Mouse (Mus musculus) stomach, embryonic 15.5 days (tissue): ENCODE results near the gene Fhad1. TPM values are rescaled to one million over a fixed set of nuclear protein-coding genes. Genes with fewer than 3 reads are reported as not detected.

Experiments used
- ATAC-seq: fragments of 200-750 bp; cut with Nextera tagmentation; 2 replicates; pipeline ENCODE4 v1.8.0; 2017; ENCODE audit warnings: low read depth, moderate number of reproducible peaks, moderate TSS enrichment; ENCODE audit not compliant: insufficient read depth, low FRiP score
- H3K27ac ChIP-seq: fragments of 300-500 bp; sonication (generic); 2 replicates; pipeline ENCODE4 v1.5.1; 2015; ENCODE audit warnings: mild to moderate bottlenecking, inconsistent platforms
- H3K27me3 ChIP-seq: fragments of 300-500 bp; sonication (generic); replicated peaks from 2 replicates; pipeline ENCODE4 v1.6.1; 2015; ENCODE audit warnings: inconsistent platforms
- H3K36me3 ChIP-seq: fragments of 300-500 bp; sonication (generic); 2 replicates; pipeline ENCODE4 v1.6.1; 2015; ENCODE audit warnings: inconsistent platforms
- H3K4me1 ChIP-seq: fragments of 300-500 bp; sonication (generic); 2 replicates; pipeline ENCODE4 v1.6.1; 2015; ENCODE audit warnings: inconsistent platforms
- H3K4me2 ChIP-seq: fragments of 300-500 bp; sonication (generic); 2 replicates; pipeline ENCODE4 v1.6.1; 2015; ENCODE audit warnings: mild to moderate bottlenecking, inconsistent platforms
- H3K4me3 ChIP-seq: fragments of 300-500 bp; sonication (generic); replicated peaks from 2 replicates; pipeline ENCODE4 v1.5.1; 2015; ENCODE audit warnings: inconsistent platforms
- H3K9ac ChIP-seq: fragments of 300-500 bp; sonication (generic); 2 replicates; pipeline ENCODE4 v1.6.1; 2015; ENCODE audit warnings: inconsistent platforms
- H3K9me3 ChIP-seq: fragments of 300-500 bp; sonication (generic); 2 replicates; pipeline ENCODE4 v1.6.1; 2016; ENCODE audit warnings: inconsistent platforms
- WGBS: fragments of 180-500 bp; shearing (Covaris S2); methylation state at CpG from one replicate; pipeline ENCODE4 v1.1.7; 2015; 5-methylcytosine and 5-hydroxymethylcytosine counted together
- polyA plus RNA-seq: library from polyadenylated mRNA; unstranded; fragments of >200 nt; fragmentation: Nextera tagmentation; extraction: Ambion mirVana; gene quantifications from 2 replicates; pipeline ENCODE4 v1.2.1, GENCODE M21; 2015

The Fhad1 gene
- polyA plus RNA-seq: 2.0 and 2.7 TPM in 2 replicates

- H3K27ac ChIP-seq: peak within 1 kb of the TSS; percentile 46; the same call in 1 of the 2 replicates
- WGBS: under 1% methylated on average over 44 of the region's 46 CpGs
- ATAC-seq: peak; percentile 80
Observed at GRCm38 (mm10) chr4:142014659-142015608, at the start of gene Fhad1. TSS of gene Fhad1 (minus strand) at chr4:142015082.

GRCm38 (mm10) chr4:142063057-142063534 lies 48.2 kb upstream of the Fhad1 start:
- ATAC-seq: peak; percentile 70
- H3K9ac ChIP-seq: no peak overlapping the region

More at GRCm38 (mm10) chr4:142014659-142015608, at the start of gene Fhad1:
- no peak within 1 kb of the TSS for H3K9ac ChIP-seq
- peaks cover 19% of the 10 kb centered on the region for H3K4me1 ChIP-seq
- 0 out of 2 replicates have a peak, but pooled peaks cover 4% of the 10 kb centered on the region for H3K27me3 ChIP-seq
- peak within 1 kb of the TSS; percentile 39 for H3K4me3 ChIP-seq
- H3K9me3 ChIP-seq: no peaks in the 10 kb centered on the region
- H3K4me2 ChIP-seq: peak within 1 kb of the TSS; percentile 73
- H3K36me3 ChIP-seq: no peaks in the 10 kb centered on the region

DNA sequence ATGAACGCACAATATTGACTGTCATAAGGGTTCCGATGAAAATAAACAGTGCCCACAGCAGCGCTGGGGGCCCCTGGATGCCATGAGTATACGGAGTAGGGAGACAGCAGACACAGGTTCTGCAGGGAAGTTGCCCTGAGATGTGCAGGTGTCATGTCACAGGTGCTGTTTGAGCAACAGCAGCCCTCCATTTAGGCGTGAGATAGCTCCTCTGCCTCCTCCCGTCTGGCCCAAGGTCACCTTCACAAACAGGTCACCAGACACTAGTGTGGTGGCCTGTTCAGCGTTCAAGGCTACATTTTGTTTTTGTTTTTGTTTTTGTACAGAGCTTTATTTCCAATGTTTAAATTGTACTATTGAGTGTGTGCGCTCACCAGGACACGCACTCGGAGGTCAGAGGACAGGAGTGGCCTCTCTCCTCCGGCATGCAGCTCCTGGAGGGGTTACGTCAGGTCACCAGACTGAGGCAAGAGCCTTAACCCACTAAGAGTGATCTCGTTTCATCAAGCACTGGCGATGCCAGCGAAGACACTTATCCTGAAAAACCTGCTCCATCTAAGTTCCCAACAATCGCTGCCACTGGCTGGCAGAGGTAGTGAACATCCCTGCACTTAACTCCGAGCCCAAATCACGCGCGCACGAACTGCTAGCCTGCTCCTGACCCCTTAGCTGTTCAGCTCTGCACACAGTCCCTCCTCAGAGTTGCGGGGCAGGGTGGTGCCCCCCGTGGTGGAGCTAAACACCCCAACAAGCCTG lies 46.8 kb upstream of the Fhad1 start:
- no peak overlapping the region for H3K4me2 ChIP-seq
- WGBS: 71% methylated on average over 23 of the region's 23 CpGs
- no peaks in the 10 kb centered on the region for H3K9me3 ChIP-seq
- no peak for ATAC-seq
- no peak overlapping the region for H3K4me3 ChIP-seq
- H3K9ac ChIP-seq: no peak overlapping the region
- H3K27me3 ChIP-seq: no peaks in the 10 kb centered on the region
- peaks cover 53% of the 10 kb centered on the region for H3K4me1 ChIP-seq
- H3K27ac ChIP-seq: peak overlapping the region; percentile 26; the same call in 1 of the 2 replicates
- H3K36me3 ChIP-seq: no peaks in the 10 kb centered on the region

More at GRCm38 (mm10) chr4:142063057-142063534, 48.2 kb upstream of the Fhad1 start:
- peaks cover 47% of the 10 kb centered on the region for H3K4me1 ChIP-seq
- H3K36me3 ChIP-seq: no peaks in the 10 kb centered on the region
- no peak overlapping the region for H3K4me3 ChIP-seq
- no peaks in the 10 kb centered on the region for H3K27me3 ChIP-seq
- WGBS: 74% methylated on average over 8 of the region's 8 CpGs
- H3K9me3 ChIP-seq: no peaks in the 10 kb centered on the region
- H3K4me2 ChIP-seq: no peak overlapping the region
- 0 out of 2 replicates have a peak overlapping the region, but pooled peaks have one; percentile 54 for H3K27ac ChIP-seq

DNA sequence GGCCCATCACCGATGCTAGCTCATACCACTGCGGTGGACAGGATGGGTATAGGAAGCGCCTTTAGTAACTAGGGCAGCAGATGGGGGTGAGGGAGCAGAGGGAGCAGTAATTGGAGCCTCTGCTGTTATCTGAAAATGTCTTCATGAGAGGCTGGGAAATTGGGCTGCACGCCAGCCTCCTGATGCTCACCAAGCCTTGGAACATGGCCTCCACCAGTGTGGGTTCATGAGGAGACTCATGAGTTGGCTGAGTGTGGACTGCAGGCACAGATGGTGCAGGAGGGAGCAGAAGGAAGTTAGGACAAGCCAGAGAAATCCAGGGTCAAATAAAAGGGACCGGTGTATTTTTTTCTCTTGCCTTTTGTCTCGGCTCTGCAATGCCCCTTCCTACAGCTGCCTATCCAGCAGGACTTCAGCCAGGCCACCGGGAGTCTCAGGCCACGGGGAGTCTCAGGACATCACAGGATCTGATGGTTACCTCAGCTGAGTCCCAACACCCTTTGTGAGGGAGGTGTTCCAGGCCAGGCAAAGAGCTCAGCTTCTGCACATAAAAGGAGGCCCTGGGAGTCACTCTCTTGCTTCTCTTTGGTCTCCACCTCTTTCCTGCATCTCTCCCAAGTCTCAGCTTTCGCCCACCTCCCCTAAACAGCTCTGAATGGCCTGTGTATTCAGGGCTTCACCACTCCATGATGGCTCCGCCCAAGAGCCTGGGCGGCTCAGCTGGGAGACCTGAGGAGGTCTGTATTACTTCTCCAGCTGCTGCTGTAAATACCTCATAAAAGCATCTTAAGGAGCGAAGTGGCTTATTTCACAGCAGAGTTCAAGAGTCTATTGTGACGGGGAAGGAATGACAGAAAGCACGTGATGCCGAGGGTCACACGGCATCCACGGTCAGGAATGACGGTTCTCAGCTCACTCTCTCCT lies 45.8 kb upstream of the Fhad1 start:
- Histone ChIP-seq H3K27me3 (no peaks in the 10 kb centered on the region), H3K4me2 (no peak overlapping the region), H3K4me3 (no peak overlapping the region), H3K36me3 (no peaks in the 10 kb centered on the region), H3K4me1 (peaks cover 43% of the 10 kb centered on the region), H3K27ac (peak overlapping the region; percentile 11; the same call in 1 of the 2 replicates), H3K9me3 (no peaks in the 10 kb centered on the region), H3K9ac (no peak overlapping the region)
- 53% methylated on average over 18 of the region's 18 CpGs for WGBS
- no peak for ATAC-seq

DNA sequence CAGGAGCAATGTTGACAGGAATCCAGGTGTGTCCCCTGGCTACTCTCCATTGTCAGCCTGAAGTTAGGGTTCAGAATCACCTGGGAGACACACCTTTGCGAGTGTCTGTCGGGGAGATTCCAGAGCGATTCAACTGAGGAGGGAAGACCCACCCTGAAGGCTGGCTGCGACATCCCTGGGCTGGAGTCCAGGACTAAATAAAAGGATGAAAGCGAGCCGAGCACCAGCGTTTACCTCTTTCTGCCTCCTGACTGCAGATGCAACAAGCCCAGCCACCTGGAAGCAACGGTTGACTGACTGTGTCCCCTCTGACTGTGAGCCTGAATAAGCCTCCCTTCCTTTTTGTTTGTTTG lies 44.9 kb upstream of the Fhad1 start:
- Histone ChIP-seq H3K9me3 (no peaks in the 10 kb centered on the region), H3K27me3 (no peaks in the 10 kb centered on the region), H3K4me1 (peaks cover 34% of the 10 kb centered on the region), H3K4me2 (no peak overlapping the region), H3K4me3 (no peak overlapping the region), H3K27ac (no peak overlapping the region), H3K9ac (no peak overlapping the region), H3K36me3 (no peaks in the 10 kb centered on the region)
- 81% methylated on average over 8 of the region's 8 CpGs for WGBS
- ATAC-seq: no peak

DNA sequence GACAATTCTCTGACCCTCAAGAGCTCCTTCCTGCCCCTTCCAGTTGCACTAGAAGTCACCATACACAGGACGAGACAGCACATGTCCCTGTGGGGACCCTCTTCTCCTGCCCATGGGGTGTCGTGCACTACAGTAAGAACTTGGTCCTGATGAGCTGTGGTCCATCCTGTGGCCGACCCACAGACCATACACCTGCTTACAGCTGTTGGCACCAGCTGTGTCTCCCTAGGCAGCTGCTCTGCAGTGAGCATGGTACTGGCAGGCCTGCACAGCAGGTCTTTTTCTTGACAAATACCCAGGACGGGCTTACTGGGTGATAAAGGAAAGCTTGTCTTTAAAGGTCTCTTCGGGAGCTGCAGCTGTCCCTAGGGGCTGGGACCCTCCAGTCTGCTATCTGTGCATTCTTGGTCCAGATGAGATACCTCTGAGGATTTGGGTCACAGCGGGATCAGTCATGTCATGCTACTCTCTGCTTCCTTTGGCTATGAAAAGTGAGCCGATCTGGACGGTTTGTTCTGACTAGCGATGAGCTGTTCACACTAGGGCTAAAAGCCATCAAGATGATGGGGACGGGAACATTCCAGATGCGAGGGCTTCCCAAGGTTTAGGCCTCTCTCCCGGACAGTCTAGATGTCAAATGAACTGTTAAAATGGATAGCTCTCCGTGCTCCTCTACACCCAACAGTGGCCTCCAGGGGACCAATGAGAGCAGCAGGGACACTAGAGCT lies 44.4 kb upstream of the Fhad1 start:
- no peak overlapping the region for H3K9ac ChIP-seq
- no peaks in the 10 kb centered on the region for H3K9me3 ChIP-seq
- no peaks in the 10 kb centered on the region for H3K27me3 ChIP-seq
- no peak overlapping the region for H3K4me2 ChIP-seq
- H3K27ac ChIP-seq: no peak overlapping the region
- WGBS: 76% methylated on average over 13 of the region's 13 CpGs
- no peak for ATAC-seq
- no peaks in the 10 kb centered on the region for H3K36me3 ChIP-seq
- H3K4me3 ChIP-seq: no peak overlapping the region
- H3K4me1 ChIP-seq: peaks cover 32% of the 10 kb centered on the region

DNA sequence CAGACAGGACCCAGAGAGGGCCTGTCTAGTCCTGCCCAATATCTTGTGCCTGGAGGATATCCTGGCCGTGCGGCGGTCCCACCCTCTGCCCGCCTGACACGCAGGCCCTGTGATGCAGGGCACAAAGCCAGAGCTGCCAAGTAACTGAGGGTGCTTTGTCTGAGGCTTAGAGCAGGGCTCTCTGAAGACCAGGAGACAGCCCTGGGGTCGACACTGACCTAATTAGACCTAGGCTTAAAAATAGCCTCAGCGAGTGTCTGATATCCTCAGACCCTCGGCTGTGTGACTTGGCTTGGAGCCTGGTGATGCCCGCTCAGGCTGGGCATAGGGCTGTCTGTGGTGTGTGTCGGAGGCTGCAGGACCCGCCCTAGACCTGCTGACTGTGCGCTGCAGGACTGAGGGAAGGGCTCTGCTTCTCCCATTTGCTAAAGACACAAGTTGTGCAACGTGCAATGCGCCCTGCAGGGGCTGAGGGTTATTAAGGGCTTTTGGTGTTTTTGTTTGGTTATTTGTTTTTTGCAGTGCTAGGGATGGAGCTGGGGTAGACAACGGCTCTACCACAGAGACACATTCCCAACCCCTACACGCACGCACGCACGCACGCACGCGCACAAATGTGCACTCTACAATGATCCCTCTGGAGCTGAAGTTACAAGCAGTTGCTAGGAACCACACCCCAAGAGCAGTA lies 42.8 kb upstream of the Fhad1 start:
- peak; percentile 45 for ATAC-seq
- 76% methylated on average over 22 of the region's 22 CpGs for WGBS
- Histone ChIP-seq H3K27me3 (no peaks in the 10 kb centered on the region), H3K9ac (no peak overlapping the region), H3K4me2 (no peak overlapping the region), H3K4me3 (no peak overlapping the region), H3K4me1 (peaks cover 34% of the 10 kb centered on the region), H3K36me3 (no peaks in the 10 kb centered on the region), H3K27ac (peak overlapping the region; percentile 77), H3K9me3 (no peaks in the 10 kb centered on the region)

DNA sequence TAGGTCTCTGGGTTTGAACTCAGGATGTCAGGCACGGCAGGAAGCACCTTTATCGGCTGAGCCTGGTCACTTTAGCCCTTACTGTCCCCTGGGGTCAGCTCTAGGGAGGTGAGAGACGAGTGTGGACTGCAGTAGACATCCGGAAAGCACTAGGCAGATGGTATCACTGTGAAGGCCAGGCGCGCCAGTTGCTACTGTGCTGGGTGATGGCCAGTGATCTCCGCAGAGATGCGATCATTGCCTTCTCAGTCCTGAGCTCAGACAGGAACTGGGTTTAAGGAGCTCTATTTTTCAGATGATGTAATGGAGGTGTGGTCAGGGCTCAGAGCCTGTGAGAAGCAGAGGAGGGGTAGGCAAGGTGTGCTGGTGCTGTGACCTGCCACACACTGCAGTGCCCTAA lies 40.7 kb upstream of the Fhad1 start:
- Histone ChIP-seq H3K4me2 (no peak overlapping the region), H3K4me3 (no peak overlapping the region), H3K27ac (0 out of 2 replicates have a peak overlapping the region, but pooled peaks have one; percentile 3), H3K27me3 (no peaks in the 10 kb centered on the region), H3K9ac (no peak overlapping the region), H3K4me1 (peaks cover 21% of the 10 kb centered on the region), H3K36me3 (no peaks in the 10 kb centered on the region), H3K9me3 (no peaks in the 10 kb centered on the region)
- ATAC-seq: no peak
- WGBS: 81% methylated on average over 8 of the region's 8 CpGs

DNA sequence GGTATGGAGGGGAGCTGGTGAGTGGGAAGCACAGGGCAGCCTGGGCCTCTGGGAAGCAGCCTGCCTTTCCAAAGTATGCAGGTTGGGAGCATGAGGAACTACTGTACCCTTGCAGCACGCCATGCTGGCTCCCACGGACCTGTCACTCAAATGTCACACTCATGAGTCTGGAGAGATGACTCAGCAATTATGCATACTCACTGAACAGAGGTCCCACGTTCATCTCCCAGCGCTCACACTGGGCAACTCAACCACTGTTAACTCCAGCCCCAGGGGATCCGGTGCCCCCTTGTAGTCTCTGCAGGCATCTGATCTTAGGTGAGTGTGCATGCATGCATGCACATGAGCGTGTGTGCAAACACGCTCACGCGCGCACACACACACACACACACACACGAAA lies 39.7 kb upstream of the Fhad1 start:
- no peaks in the 10 kb centered on the region for H3K36me3 ChIP-seq
- H3K9ac ChIP-seq: no peak overlapping the region
- H3K4me2 ChIP-seq: no peak overlapping the region
- H3K4me3 ChIP-seq: no peak overlapping the region
- H3K27ac ChIP-seq: 0 out of 2 replicates have a peak overlapping the region, but pooled peaks have one; percentile 60
- ATAC-seq: no peak
- H3K9me3 ChIP-seq: no peaks in the 10 kb centered on the region
- H3K4me1 ChIP-seq: peaks cover 21% of the 10 kb centered on the region; the same call in 1 of the 2 replicates
- no peaks in the 10 kb centered on the region for H3K27me3 ChIP-seq
- 85% methylated on average over 11 of the region's 11 CpGs for WGBS
